Comparison of ENCODE assay signal across 7 mouse cellular contexts in genomic region chr3:90251731-90252226, GRCm38 (mm10). TPM values are rescaled to one million over a fixed set of nuclear protein-coding genes. Genes with fewer than 3 reads are reported as not detected.
"Had no signal": no experiment of that assay in that cellular context is flagged by ENCODE, and none has a peak within 500 bp of the region (broad histone marks: within the 10 kb centered on the region; RNA-seq: fewer than 3 reads in every experiment).

No protein-coding gene starts in this region.

RNA-seq across cellular contexts. Expression of gene Creb3l4, which starts 8.5 kb away (rescaled TPM):
- total RNA-seq: heart, postnatal 14 days; heart, postnatal 25 days; heart, postnatal 36 days; hematopoietic stem cell, adult 5-6 weeks; layer of hippocampus, postnatal 10 days; layer of hippocampus, postnatal 14 days; layer of hippocampus, postnatal 25 days had no signal
